Mouse (Mus musculus) hindbrain, embryonic 14.5 days (tissue): Measurements from ENCODE around the gene Gm27021. TPM values are rescaled to one million over a fixed set of nuclear protein-coding genes. Genes with fewer than 3 reads are reported as not detected.
A peak's percentile ranks its signal among the peaks of the same experiment; 100 is the strongest.

Source experiments
- ATAC-seq: fragments of 200-750 bp; cut with Nextera tagmentation; 2 replicates; pipeline ENCODE4 v1.8.0; 2017; ENCODE audit warnings: moderate number of reproducible peaks, mild to moderate bottlenecking, moderate TSS enrichment, moderate library complexity; ENCODE audit not compliant: low FRiP score
- DNase-seq: peaks from one replicate; pipeline ENCODE4 v3.0.0-alpha.2; 2015; ENCODE audit warnings: low spot score
- H3K27ac ChIP-seq: fragments of 300-500 bp; sonication (generic); 2 replicates; pipeline ENCODE4 v1.5.1; 2014; ENCODE audit warnings: mild to moderate bottlenecking, moderate library complexity
- H3K27me3 ChIP-seq: fragments of 300-500 bp; sonication (generic); 2 replicates; pipeline ENCODE4 v1.6.1; 2014; ENCODE audit warnings: mild to moderate bottlenecking, low read length, mixed read lengths; ENCODE audit not compliant: control insufficient read depth, insufficient read depth
- H3K36me3 ChIP-seq: fragments of 300-500 bp; sonication (generic); replicated peaks from 2 replicates; pipeline ENCODE4 v1.6.1; 2014; ENCODE audit not compliant: control insufficient read depth, insufficient read depth
- H3K4me1 ChIP-seq: fragments of 300-500 bp; sonication (generic); replicated peaks from 2 replicates; pipeline ENCODE4 v1.6.1; 2014; ENCODE audit warnings: antibody characterized with exemption, low read length, mixed read lengths; ENCODE audit not compliant: control insufficient read depth, insufficient read depth
- H3K4me2 ChIP-seq: fragments of 300-500 bp; sonication (generic); replicated peaks from 2 replicates; pipeline ENCODE4 v1.6.1; 2014; ENCODE audit warnings: mild to moderate bottlenecking, moderate library complexity
- H3K4me3 ChIP-seq: fragments of 300-500 bp; sonication (generic); replicated peaks from 2 replicates; pipeline ENCODE4 v1.5.1; 2014; ENCODE audit warnings: mild to moderate bottlenecking, low read length
- H3K9ac ChIP-seq: fragments of 300-500 bp; sonication (generic); 2 replicates; pipeline ENCODE4 v1.6.1; 2014
- H3K9me3 ChIP-seq: fragments of 300-500 bp; sonication (generic); 2 replicates; pipeline ENCODE4 v1.6.1; 2016; ENCODE audit warnings: low read length; ENCODE audit not compliant: control insufficient read depth
- WGBS: fragments of 180-500 bp; shearing (Covaris S2); extraction: QIAGEN DNeasy Blood & Tissue Kit; methylation state at CpG from one replicate; pipeline ENCODE4 v1.1.7; 2014; 5-methylcytosine and 5-hydroxymethylcytosine counted together
- polyA plus RNA-seq: library from polyadenylated mRNA; unstranded; fragments of >200 nt; fragmentation: Nextera tagmentation; extraction: Ambion mirVana; gene quantifications from 2 replicates; pipeline ENCODE4 v1.2.1, GENCODE M21; 2014

Gm27021 gene
- polyA plus RNA-seq, 1 experiment from 2014 or later = 10.0 TPM

DNA sequence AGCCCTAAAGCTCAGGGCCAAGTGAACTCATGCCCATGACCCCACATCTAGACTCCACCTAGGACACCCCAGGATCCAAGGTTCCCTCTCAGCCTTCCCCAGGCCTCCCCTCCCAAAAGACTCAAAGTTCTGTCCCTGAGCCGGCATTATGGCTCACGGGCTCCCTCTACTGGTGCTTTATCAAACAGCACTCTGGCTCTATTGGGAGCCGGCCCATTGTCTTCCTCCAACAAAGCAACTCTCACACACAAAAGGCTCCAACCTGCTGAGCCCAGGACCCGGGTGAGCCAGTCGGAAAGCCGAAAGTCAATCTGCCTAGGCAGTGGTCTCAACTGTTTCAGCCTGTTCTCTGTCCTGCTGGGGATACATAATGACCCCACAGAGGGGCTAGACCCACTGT, 49.8 kb downstream of the Gm27021 start:
- Histone ChIP-seq H3K9ac (peak overlapping the region; percentile 57; the same call in 1 of the 2 replicates), H3K4me2 (0 out of 2 replicates have a peak overlapping the region, but pooled peaks have one; percentile 3), H3K27me3 (no peaks in the 10 kb centered on the region), H3K27ac (peak overlapping the region; percentile 63), H3K4me3 (no peak overlapping the region), H3K36me3 (no peaks in the 10 kb centered on the region), H3K9me3 (no peaks in the 10 kb centered on the region), H3K4me1 (peaks cover 15% of the 10 kb centered on the region)
- DNase-seq = peak; percentile 89
- WGBS = under 1% methylated on average over 6 of the region's 6 CpGs
- peak; percentile 32 for ATAC-seq

DNA sequence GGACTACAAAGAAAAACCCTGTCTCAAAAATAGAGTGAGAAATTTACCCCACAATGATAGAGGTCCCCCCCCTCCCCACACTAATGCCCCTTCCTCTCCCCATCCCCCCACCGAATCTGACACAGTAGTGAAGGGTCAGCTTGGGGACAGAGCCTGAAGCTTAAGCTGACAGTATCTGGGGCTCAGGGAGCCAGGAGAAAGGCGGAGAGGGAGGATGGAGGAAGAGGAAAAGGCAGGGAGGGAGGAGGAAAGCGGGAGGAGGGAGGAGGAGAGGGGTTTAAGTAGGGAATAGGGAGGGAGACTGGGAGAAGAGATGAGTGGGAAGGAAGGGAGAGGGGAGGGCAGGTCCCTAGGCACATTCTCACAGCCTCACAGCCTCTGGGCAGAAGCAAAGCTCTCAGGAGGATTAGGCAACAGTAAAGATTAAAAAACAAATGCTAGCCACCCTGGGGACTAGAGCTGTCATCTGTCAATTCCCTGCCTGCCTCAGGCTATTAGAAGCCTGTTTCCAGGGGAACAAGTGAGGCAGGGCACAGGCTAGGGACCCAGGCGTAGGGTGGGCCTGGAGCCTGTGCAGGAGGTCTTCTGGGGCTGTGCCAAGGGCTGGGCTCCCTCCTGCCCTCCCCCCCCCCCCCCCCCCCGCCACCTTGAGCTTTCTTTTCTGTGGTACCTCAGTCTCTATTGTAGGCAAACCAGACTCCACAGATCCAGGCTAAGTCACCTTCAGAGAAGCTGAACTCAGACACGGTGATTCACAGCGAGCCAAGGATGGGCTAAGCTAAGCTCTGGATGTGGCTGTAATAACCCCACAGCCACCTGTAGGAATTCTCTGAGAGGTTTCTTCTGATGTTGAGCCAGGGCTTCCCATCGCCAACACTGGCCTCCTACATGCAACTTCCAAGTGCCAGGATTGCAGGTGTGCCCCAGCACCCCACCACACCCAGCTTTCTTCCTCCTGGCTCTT, 50.9 kb downstream of the Gm27021 start:
- DNase-seq = peak; percentile 67
- H3K9ac ChIP-seq = no peak overlapping the region
- peak; percentile 67 for ATAC-seq
- no peak overlapping the region for H3K4me3 ChIP-seq
- peak overlapping the region; percentile 39; the same call in 1 of the 2 replicates for H3K27ac ChIP-seq
- WGBS = 16% methylated on average over 7 of the region's 8 CpGs
- no peaks in the 10 kb centered on the region for H3K36me3 ChIP-seq
- no peaks in the 10 kb centered on the region for H3K27me3 ChIP-seq
- no peaks in the 10 kb centered on the region for H3K9me3 ChIP-seq
- H3K4me1 ChIP-seq = peaks cover 15% of the 10 kb centered on the region
- H3K4me2 ChIP-seq = no peak overlapping the region

GRCm38 (mm10) chr8:120614491-120614890, 53.4 kb downstream of the Gm27021 start:
- WGBS = 93% methylated on average over 3 of the region's 3 CpGs
- H3K9ac ChIP-seq = no peak overlapping the region
- H3K4me3 ChIP-seq = no peak overlapping the region
- ATAC-seq (no peak), DNase-seq (no peak)
- H3K27me3 ChIP-seq = no peaks in the 10 kb centered on the region
- no peak overlapping the region for H3K4me2 ChIP-seq
- H3K27ac ChIP-seq = no peak overlapping the region
- no peaks in the 10 kb centered on the region for H3K9me3 ChIP-seq
- H3K36me3 ChIP-seq = no peaks in the 10 kb centered on the region
- peaks cover 15% of the 10 kb centered on the region for H3K4me1 ChIP-seq

DNA sequence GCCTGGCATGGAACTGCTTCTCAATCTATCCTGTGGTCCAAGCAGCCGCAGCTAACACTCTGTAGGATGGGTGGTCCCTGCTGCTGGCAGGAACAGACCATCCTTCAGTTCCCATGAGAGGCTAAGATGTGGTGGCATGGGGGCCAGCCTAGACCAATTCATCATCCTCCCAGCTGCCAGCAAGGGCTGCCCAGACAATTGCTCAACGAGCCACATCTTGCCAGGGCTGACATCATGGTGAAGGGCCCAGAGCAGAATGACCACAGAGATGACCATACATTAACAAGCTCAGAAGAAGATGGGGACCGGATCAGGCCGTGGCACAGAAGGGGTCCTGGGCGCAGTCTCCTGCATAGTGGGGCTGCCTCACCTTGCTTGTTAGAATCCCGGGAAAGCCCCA, 57.1 kb downstream of the Gm27021 start:
- no peak overlapping the region for H3K27ac ChIP-seq
- no peaks in the 10 kb centered on the region for H3K36me3 ChIP-seq
- H3K4me3 ChIP-seq = no peak overlapping the region
- no peak overlapping the region for H3K4me2 ChIP-seq
- no peak overlapping the region for H3K9ac ChIP-seq
- 82% methylated on average over 6 of the region's 6 CpGs for WGBS
- ATAC-seq = no peak
- H3K4me1 ChIP-seq = no peaks in the 10 kb centered on the region
- H3K27me3 ChIP-seq = no peaks in the 10 kb centered on the region
- H3K9me3 ChIP-seq = no peaks in the 10 kb centered on the region
- no peak for DNase-seq

- WGBS = 16% methylated on average over 7 of the region's 7 CpGs
- Histone ChIP-seq H3K9ac (no peak overlapping the region), H3K4me2 (no peak overlapping the region), H3K9me3 (no peaks in the 10 kb centered on the region), H3K4me3 (no peak overlapping the region), H3K27ac (no peak overlapping the region), H3K4me1 (no peaks in the 10 kb centered on the region; the same call in 1 of the 2 replicates), H3K36me3 (no peaks in the 10 kb centered on the region), H3K27me3 (no peaks in the 10 kb centered on the region)
- ATAC-seq (no peak), DNase-seq (peak; percentile 82)
Measured at GRCm38 (mm10) chr8:120607885-120608284, 60.0 kb downstream of the Gm27021 start.

GRCm38 (mm10) chr8:120607460-120607859, 60.4 kb downstream of the Gm27021 start:
- no peaks in the 10 kb centered on the region; the same call in 1 of the 2 replicates for H3K4me1 ChIP-seq
- no peak overlapping the region for H3K9ac ChIP-seq
- DNase-seq (no peak), ATAC-seq (no peak)
- no peaks in the 10 kb centered on the region for H3K36me3 ChIP-seq
- no peak overlapping the region for H3K27ac ChIP-seq
- H3K4me2 ChIP-seq = no peak overlapping the region
- no peaks in the 10 kb centered on the region for H3K9me3 ChIP-seq
- H3K27me3 ChIP-seq = no peaks in the 10 kb centered on the region
- H3K4me3 ChIP-seq = no peak overlapping the region
- 80% methylated on average over 9 of the region's 9 CpGs for WGBS

DNA sequence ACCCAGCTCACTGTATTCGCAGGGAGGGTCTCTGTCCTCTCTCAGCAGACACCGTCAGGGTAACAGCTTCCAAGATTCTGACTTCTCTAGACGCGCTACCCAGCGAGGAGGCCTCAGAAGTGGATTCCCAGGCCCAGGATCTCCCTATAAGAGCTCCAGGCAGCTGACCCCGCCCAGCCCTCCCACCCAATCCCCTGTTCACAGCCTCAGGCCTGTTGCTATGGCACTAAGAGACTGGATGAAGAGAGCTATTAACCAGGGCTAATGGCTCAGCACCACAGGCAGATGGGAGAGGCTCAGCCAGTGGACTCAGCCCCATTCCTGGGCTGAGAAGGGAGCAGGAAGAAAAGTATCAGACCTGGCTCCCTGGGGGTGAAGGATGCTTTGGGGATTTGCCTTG, 65.2 kb downstream of the Gm27021 start:
- no peaks in the 10 kb centered on the region for H3K36me3 ChIP-seq
- no peaks in the 10 kb centered on the region; the same call in 1 of the 2 replicates for H3K4me1 ChIP-seq
- H3K9ac ChIP-seq = no peak overlapping the region
- no peak overlapping the region for H3K4me2 ChIP-seq
- no peaks in the 10 kb centered on the region for H3K27me3 ChIP-seq
- 41% methylated on average over 6 of the region's 6 CpGs for WGBS
- H3K27ac ChIP-seq = no peak overlapping the region
- H3K9me3 ChIP-seq = no peaks in the 10 kb centered on the region
- ATAC-seq (peak; percentile 19; the same call in 1 of the 2 replicates), DNase-seq (no peak)
- no peak overlapping the region for H3K4me3 ChIP-seq

DNA sequence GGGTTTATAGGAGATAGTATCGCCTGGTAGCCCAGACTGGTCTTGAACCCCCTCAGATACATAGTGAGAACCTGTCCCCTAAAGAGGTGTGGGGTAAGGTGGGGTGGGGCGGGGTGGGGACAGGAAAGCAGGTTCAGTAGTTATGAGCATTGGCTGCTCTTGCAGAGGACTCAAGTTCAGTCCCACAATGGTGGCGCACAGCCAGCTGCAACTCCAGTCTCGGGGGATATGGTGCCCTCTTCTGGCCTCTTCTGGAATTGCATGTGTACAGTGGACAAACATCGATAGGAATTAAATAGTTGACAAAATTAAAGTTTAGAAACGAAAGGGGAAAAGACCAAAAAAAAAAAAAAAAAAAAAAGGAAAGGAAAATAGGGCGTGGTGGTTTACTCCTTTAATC, 68.4 kb downstream of the Gm27021 start:
- 55% methylated on average over 7 of the region's 7 CpGs for whole genome bisulfite sequencing
- Histone ChIP-seq H3K4me1 (no peaks in the 10 kb centered on the region; the same call in 1 of the 2 replicates), H3K27me3 (no peaks in the 10 kb centered on the region), H3K4me2 (no peak overlapping the region), H3K36me3 (no peaks in the 10 kb centered on the region), H3K9ac (no peak overlapping the region), H3K4me3 (no peak overlapping the region), H3K27ac (no peak overlapping the region), H3K9me3 (no peaks in the 10 kb centered on the region)
- no peak for ATAC-seq
- DNase-seq = peak; percentile 64

DNA sequence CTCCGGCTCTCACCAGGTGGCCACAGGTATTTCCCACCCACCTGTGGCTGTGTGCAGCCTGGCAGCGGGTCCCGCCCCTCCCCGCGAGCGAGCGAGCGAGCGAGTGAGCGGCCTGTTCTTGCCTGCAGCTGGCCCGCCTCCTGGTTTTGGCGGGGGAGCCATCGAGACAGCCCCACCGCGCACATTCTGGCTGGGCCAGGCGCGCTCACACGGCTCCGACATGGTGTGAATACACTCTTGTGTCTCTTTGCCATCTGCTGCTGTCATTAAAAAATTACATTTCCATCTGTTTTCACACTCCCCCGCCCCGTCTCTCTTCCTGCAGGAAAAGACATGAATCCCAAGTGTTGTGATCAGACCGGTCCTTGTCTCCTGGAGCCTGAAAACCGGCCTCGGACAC, 69.3 kb downstream of the Gm27021 start:
- H3K9me3 ChIP-seq = no peaks in the 10 kb centered on the region
- 17% methylated on average over 24 of the region's 24 CpGs for WGBS
- H3K27ac ChIP-seq = no peak overlapping the region; the same call in 1 of the 2 replicates
- H3K27me3 ChIP-seq = no peaks in the 10 kb centered on the region
- no peak overlapping the region for H3K9ac ChIP-seq
- H3K36me3 ChIP-seq = no peaks in the 10 kb centered on the region
- H3K4me3 ChIP-seq = no peak overlapping the region
- peak overlapping the region; percentile 8; the same call in 1 of the 2 replicates for H3K4me2 ChIP-seq
- ATAC-seq (peak; percentile 77; the same call in 1 of the 2 replicates), DNase-seq (peak; percentile 68)
- no peaks in the 10 kb centered on the region; the same call in 1 of the 2 replicates for H3K4me1 ChIP-seq
